Mouse (Mus musculus) midbrain, embryonic 16.5 days (tissue): Measurements from ENCODE around the gene Gng10. TPM values are rescaled to one million over a fixed set of nuclear protein-coding genes. Genes with fewer than 3 reads are reported as not detected.

Source experiments
- ATAC-seq: fragments of 200-750 bp; cut with Nextera tagmentation; 2 replicates; pipeline ENCODE4 v1.8.0; 2017; ENCODE audit warnings: moderate TSS enrichment
- H3K27ac ChIP-seq: fragments of 300-500 bp; sonication (generic); 2 replicates; pipeline ENCODE4 v1.5.1; 2014; ENCODE audit warnings: mild to moderate bottlenecking, low read length, mixed read lengths
- H3K27me3 ChIP-seq: fragments of 300-500 bp; sonication (generic); 2 replicates; pipeline ENCODE4 v1.6.1; 2014; ENCODE audit warnings: low read depth, low read length, mixed read lengths; ENCODE audit not compliant: control insufficient read depth, insufficient read depth
- H3K36me3 ChIP-seq: fragments of 300-500 bp; sonication (generic); 2 replicates; pipeline ENCODE4 v1.6.1; 2014; ENCODE audit warnings: mild to moderate bottlenecking, low read length, moderate library complexity, mixed read lengths; ENCODE audit not compliant: control insufficient read depth, insufficient read depth
- H3K4me1 ChIP-seq: fragments of 300-500 bp; sonication (generic); 2 replicates; pipeline ENCODE4 v1.6.1; 2014; ENCODE audit warnings: mild to moderate bottlenecking, low read length, mixed read lengths; ENCODE audit not compliant: control insufficient read depth, insufficient read depth
- H3K4me2 ChIP-seq: fragments of 300-500 bp; sonication (generic); 2 replicates; pipeline ENCODE4 v1.6.1; 2014; ENCODE audit warnings: mild to moderate bottlenecking, low read length, mixed read lengths
- H3K4me3 ChIP-seq: fragments of 300-500 bp; sonication (generic); 2 replicates; pipeline ENCODE4 v1.5.1; 2014; ENCODE audit warnings: low read depth, mild to moderate bottlenecking, low read length, moderate library complexity, mixed read lengths
- H3K9ac ChIP-seq: fragments of 300-500 bp; sonication (generic); 2 replicates; pipeline ENCODE4 v1.6.1; 2014; ENCODE audit warnings: low read depth, low read length, mixed read lengths
- H3K9me3 ChIP-seq: fragments of 300-500 bp; sonication (generic); replicated peaks from 2 replicates; pipeline ENCODE4 v1.6.1; 2014; ENCODE audit warnings: mild to moderate bottlenecking, low read length, mixed read lengths; ENCODE audit not compliant: control insufficient read depth, poor library complexity, severe bottlenecking
- WGBS: fragments of 180-500 bp; shearing (Covaris S2); extraction: QIAGEN DNeasy Blood & Tissue Kit; methylation state at CpG from one replicate; pipeline ENCODE4 v1.1.7; 2014; 5-methylcytosine and 5-hydroxymethylcytosine counted together
- polyA plus RNA-seq: library from polyadenylated mRNA; unstranded; fragments of >200 nt; fragmentation: Nextera tagmentation; extraction: Ambion mirVana; gene quantifications from 2 replicates; pipeline ENCODE4 v1.2.1, GENCODE M21; 2015

The Gng10 gene
- 219 and 224 TPM in 2 replicates for polyA plus RNA-seq

GRCm38 (mm10) chr4:59034918-59035785 lies at the start of gene Gng10:
Gng10 (plus strand) TSS chr4:59035088.
- peak; percentile 89 for ATAC-seq
- 0 out of 2 replicates have a peak, but pooled peaks cover 2% of the 10 kb centered on the region for H3K36me3 ChIP-seq
- H3K27me3 ChIP-seq: no peaks in the 10 kb centered on the region
- peak within 1 kb of the TSS; percentile 85 for H3K4me3 ChIP-seq
- peaks cover 9% of the 10 kb centered on the region for H3K4me1 ChIP-seq
- H3K27ac ChIP-seq: peak within 1 kb of the TSS; percentile 96
- H3K9ac ChIP-seq: peak within 1 kb of the TSS; percentile 96
- H3K4me2 ChIP-seq: peak within 1 kb of the TSS; percentile 66
- H3K9me3 ChIP-seq: no peaks in the 10 kb centered on the region
- 5% methylated on average over 69 of the region's 76 CpGs for WGBS

- Histone ChIP-seq H3K9me3 (no peaks in the 10 kb centered on the region), H3K4me3 (no peak overlapping the region), H3K36me3 (no peaks in the 10 kb centered on the region), H3K4me1 (peaks cover 11% of the 10 kb centered on the region), H3K27me3 (no peaks in the 10 kb centered on the region), H3K4me2 (no peak overlapping the region), H3K27ac (no peak overlapping the region), H3K9ac (no peak overlapping the region)
- ATAC-seq: no peak
- WGBS: 22% methylated on average over 7 of the region's 7 CpGs
These were observed 49.7 kb upstream of the Gng10 start for GRCm38 (mm10) chr4:58985157-58985648.

GRCm38 (mm10) chr4:58986540-58987190 lies 48.2 kb upstream of the Gng10 start, which contains the start of gene Ptgr1:
Ptgr1 (minus strand) TSS chr4:58987119.
- H3K9ac ChIP-seq: peak within 1 kb of the TSS; percentile 59
- no peaks in the 10 kb centered on the region for H3K36me3 ChIP-seq
- H3K9me3 ChIP-seq: no peaks in the 10 kb centered on the region
- H3K4me2 ChIP-seq: peak within 1 kb of the TSS; percentile 98
- no peaks in the 10 kb centered on the region for H3K27me3 ChIP-seq
- no peak within 1 kb of the TSS for H3K27ac ChIP-seq
- ATAC-seq: peak; percentile 69
- peak within 1 kb of the TSS; percentile 48 for H3K4me3 ChIP-seq
- WGBS: under 1% methylated on average over 28 of the region's 28 CpGs
- peaks cover 11% of the 10 kb centered on the region for H3K4me1 ChIP-seq

GRCm38 (mm10) chr4:58989303-58989898 lies 45.5 kb upstream of the Gng10 start:
- Histone ChIP-seq H3K27ac (no peak overlapping the region), H3K4me2 (no peak overlapping the region), H3K36me3 (no peaks in the 10 kb centered on the region), H3K9me3 (no peaks in the 10 kb centered on the region), H3K4me3 (no peak overlapping the region), H3K27me3 (no peaks in the 10 kb centered on the region), H3K4me1 (peaks cover 11% of the 10 kb centered on the region), H3K9ac (no peak overlapping the region)
- 89% methylated on average over 7 of the region's 7 CpGs for WGBS
- ATAC-seq: no peak

GRCm38 (mm10) chr4:58990609-58991434 lies 44.1 kb upstream of the Gng10 start:
- no peaks in the 10 kb centered on the region for H3K27me3 ChIP-seq
- WGBS: 61% methylated on average over 17 of the region's 17 CpGs
- H3K4me2 ChIP-seq: no peak overlapping the region
- no peaks in the 10 kb centered on the region for H3K36me3 ChIP-seq
- no peak overlapping the region for H3K27ac ChIP-seq
- no peak overlapping the region for H3K4me3 ChIP-seq
- no peaks in the 10 kb centered on the region for H3K9me3 ChIP-seq
- peaks cover 11% of the 10 kb centered on the region for H3K4me1 ChIP-seq
- ATAC-seq: 0 out of 2 replicates have a peak, but pooled peaks have one; percentile 40
- no peak overlapping the region for H3K9ac ChIP-seq

GRCm38 (mm10) chr4:58992195-58992594 lies 42.7 kb upstream of the Gng10 start:
- WGBS: 71% methylated on average over 5 of the region's 5 CpGs
- H3K4me1 ChIP-seq: 0 out of 2 replicates have a peak, but pooled peaks cover under 1% of the 10 kb centered on the region
- H3K9ac ChIP-seq: no peak overlapping the region
- H3K36me3 ChIP-seq: no peaks in the 10 kb centered on the region
- H3K4me3 ChIP-seq: no peak overlapping the region
- H3K4me2 ChIP-seq: no peak overlapping the region
- no peaks in the 10 kb centered on the region for H3K27me3 ChIP-seq
- H3K27ac ChIP-seq: no peak overlapping the region
- no peaks in the 10 kb centered on the region for H3K9me3 ChIP-seq
- no peak for ATAC-seq

GRCm38 (mm10) chr4:58994762-58995161 lies 40.1 kb upstream of the Gng10 start, which contains the start of gene Dnajc25:
Dnajc25 (plus strand) TSS chr4:58995062.
- no peak within 1 kb of the TSS for H3K9ac ChIP-seq
- no peak within 1 kb of the TSS for H3K27ac ChIP-seq
- H3K4me2 ChIP-seq: no peak within 1 kb of the TSS
- no peak for ATAC-seq
- WGBS: 88% methylated on average over 4 of the region's 4 CpGs
- H3K4me1 ChIP-seq: no peaks in the 10 kb centered on the region
- H3K9me3 ChIP-seq: no peaks in the 10 kb centered on the region
- no peaks in the 10 kb centered on the region for H3K27me3 ChIP-seq
- no peak within 1 kb of the TSS for H3K4me3 ChIP-seq
- H3K36me3 ChIP-seq: no peaks in the 10 kb centered on the region

GRCm38 (mm10) chr4:58995251-58995693 lies 39.6 kb upstream of the Gng10 start:
- Histone ChIP-seq H3K27ac (no peak overlapping the region), H3K9me3 (no peaks in the 10 kb centered on the region), H3K4me1 (no peaks in the 10 kb centered on the region), H3K36me3 (no peaks in the 10 kb centered on the region), H3K4me3 (no peak overlapping the region), H3K27me3 (no peaks in the 10 kb centered on the region), H3K9ac (no peak overlapping the region), H3K4me2 (no peak overlapping the region)
- WGBS: 77% methylated on average over 8 of the region's 8 CpGs
- ATAC-seq: no peak
